Mouse (Mus musculus) limb, embryonic 11.5 days (tissue): ENCODE measurements around the gene Ch25h. TPM values are rescaled to one million over a fixed set of nuclear protein-coding genes. Genes with fewer than 3 reads are reported as not detected.

Experiments
- ATAC-seq: fragments of 200-750 bp; cut with Nextera tagmentation; 2 replicates; pipeline ENCODE4 v1.8.0; 2017; ENCODE audit warnings: low read depth; ENCODE audit not compliant: insufficient number of reproducible peaks, low FRiP score, low TSS enrichment
- DNase-seq: peaks from one replicate; pipeline ENCODE4 v3.0.0-alpha.2; 2015; ENCODE audit warnings: low spot score
- H3K27ac ChIP-seq: fragments of 300-500 bp; sonication (generic); replicated peaks from 2 replicates; pipeline ENCODE4 v1.5.1; 2014; ENCODE audit warnings: low read depth, mild to moderate bottlenecking, low read length
- H3K27me3 ChIP-seq: fragments of 300-500 bp; sonication (generic); 2 replicates; pipeline ENCODE4 v1.6.1; 2014; ENCODE audit warnings: mild to moderate bottlenecking, low read length, mixed read lengths; ENCODE audit not compliant: control insufficient read depth, insufficient read depth
- H3K36me3 ChIP-seq: fragments of 300-500 bp; sonication (generic); 2 replicates; pipeline ENCODE4 v1.6.1; 2014; ENCODE audit warnings: mild to moderate bottlenecking, low read length, moderate library complexity, mixed read lengths; ENCODE audit not compliant: control insufficient read depth, insufficient read depth
- H3K4me1 ChIP-seq: fragments of 300-500 bp; sonication (generic); 2 replicates; pipeline ENCODE4 v1.6.1; 2014; ENCODE audit warnings: low read length, mixed read lengths; ENCODE audit not compliant: control insufficient read depth, insufficient read depth
- H3K4me2 ChIP-seq: fragments of 300-500 bp; sonication (generic); 2 replicates; pipeline ENCODE4 v1.6.1; 2014; ENCODE audit warnings: low read depth, mild to moderate bottlenecking, moderate library complexity; ENCODE audit not compliant: severe bottlenecking
- H3K4me3 ChIP-seq: fragments of 300-500 bp; sonication (generic); 2 replicates; pipeline ENCODE4 v1.5.1; 2014; ENCODE audit warnings: low read depth, low read length
- H3K9ac ChIP-seq: fragments of 300-500 bp; sonication (generic); 2 replicates; pipeline ENCODE4 v1.6.1; 2014; ENCODE audit warnings: mild to moderate bottlenecking, low read length
- H3K9me3 ChIP-seq: fragments of 300-500 bp; sonication (generic); 2 replicates; pipeline ENCODE4 v1.6.1; 2016; ENCODE audit warnings: low read length; ENCODE audit not compliant: control insufficient read depth
- WGBS: fragments of 180-500 bp; shearing (Covaris S2); extraction: QIAGEN DNeasy Blood & Tissue Kit; methylation state at CpG from one replicate; pipeline ENCODE4 v1.1.7; 2014; 5-methylcytosine and 5-hydroxymethylcytosine counted together
- polyA plus RNA-seq: library from polyadenylated mRNA; unstranded; fragments of >200 nt; fragmentation: Nextera tagmentation; extraction: Ambion mirVana; gene quantifications from 2 replicates; pipeline ENCODE4 v1.2.1, GENCODE M21; 2014

The Ch25h gene
- polyA plus RNA-seq, 1 experiment from 2014 or later = 2.7 TPM

DNA sequence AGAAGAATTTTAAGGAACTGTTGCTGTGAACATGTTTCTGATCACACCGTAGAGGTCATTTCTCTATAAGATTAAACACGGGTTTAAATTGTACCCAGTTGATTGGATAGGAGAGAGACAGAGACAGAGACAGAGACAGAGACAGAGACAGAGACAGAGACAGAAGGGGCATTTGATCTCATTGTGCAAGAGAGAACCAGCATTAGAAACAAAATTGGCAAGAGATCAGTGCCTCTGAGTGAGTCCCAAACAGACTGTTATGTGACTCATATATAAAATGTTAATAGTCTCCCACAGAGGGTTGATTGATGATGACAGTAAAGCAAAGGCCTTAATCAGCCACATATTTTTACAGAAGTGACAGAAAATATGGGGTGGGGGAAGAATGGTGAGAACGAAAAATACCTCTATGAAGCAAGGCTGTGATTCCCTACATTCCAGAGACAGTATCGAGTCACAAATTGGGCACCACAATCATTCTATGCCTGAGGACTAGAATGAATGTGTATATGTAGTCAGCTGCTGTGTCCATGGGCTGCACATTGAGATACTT is 51.1 kb downstream of the Ch25h start:
- Histone ChIP-seq H3K4me3 (no peak overlapping the region), H3K4me1 (no peaks in the 10 kb centered on the region), H3K27ac (no peak overlapping the region), H3K27me3 (no peaks in the 10 kb centered on the region), H3K36me3 (no peaks in the 10 kb centered on the region), H3K9ac (no peak overlapping the region), H3K9me3 (no peaks in the 10 kb centered on the region), H3K4me2 (no peak overlapping the region)
- ATAC-seq (no peak), DNase-seq (no peak)
- 81% methylated on average over 4 of the region's 4 CpGs for WGBS

Other genes with a start within 250 kb of the Ch25h start
- gene Acta2, start 219.6 kb downstream of the Ch25h start, polyA plus RNA-seq = 43.5 and 48.5 TPM in 2 replicates
- gene Fas, start 184.5 kb downstream of the Ch25h start, polyA plus RNA-seq = 0.44 and 0.72 TPM in 2 replicates
- gene Lipa, start 52.3 kb upstream of the Ch25h start, polyA plus RNA-seq = 25.6 and 26.0 TPM in 2 replicates
- 6.7 and 8.7 TPM in 2 replicates for gene Ifit2, start 75.5 kb upstream of the Ch25h start, polyA plus RNA-seq
- gene Ifit3, start 108.4 kb upstream of the Ch25h start, polyA plus RNA-seq = 0.40 and 1.3 TPM in 2 replicates
- gene Ifit1bl1, start 126.8 kb upstream of the Ch25h start, polyA plus RNA-seq = 0.13 and 0.14 TPM in 2 replicates
- 0.11 TPM in 1 of 2 replicates, not detected in the other for gene Ifit3b, start 132.8 kb upstream of the Ch25h start, polyA plus RNA-seq
- 0.07 TPM in 1 of 2 replicates, not detected in the other for gene Ifit1bl2, start 165.6 kb upstream of the Ch25h start, polyA plus RNA-seq
- 0.14 and 0.35 TPM in 2 replicates for gene Ifit1, start 165.7 kb upstream of the Ch25h start, polyA plus RNA-seq